Mouse (Mus musculus) liver, embryonic 14.5 days (tissue): ENCODE data around the gene Gng2.

Experiments
- CTCF ChIP-seq: IDR thresholded peaks from 2 replicates; pipeline ENCODE4 v1.5.1; 2016; ENCODE audit warnings: antibody characterized with exemption, low read depth, control low read depth
- EP300 ChIP-seq: IDR thresholded peaks from 2 replicates; pipeline ENCODE4 v1.6.1; 2016; ENCODE audit warnings: antibody characterized with exemption, low read depth

DNA sequence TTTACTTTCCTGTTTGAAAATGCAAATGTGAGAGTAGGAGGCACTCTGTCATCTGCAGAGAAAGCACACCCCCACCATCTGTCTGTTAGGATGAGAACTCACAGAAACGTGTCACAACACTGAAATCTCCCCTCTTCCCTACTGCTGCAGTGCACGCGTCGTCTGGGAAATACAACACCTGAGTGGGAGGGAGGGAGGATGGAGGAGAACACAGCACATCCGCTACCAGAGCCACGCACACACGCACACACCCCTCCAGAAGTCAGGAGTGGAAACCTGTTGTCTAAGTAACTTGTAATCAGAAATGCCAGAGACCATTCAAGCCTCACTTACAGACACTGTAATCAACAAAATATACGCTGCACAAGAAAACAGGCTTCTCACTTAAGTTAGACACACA lies 9.9 kb downstream of the Gng2 start:
- TF ChIP-seq CTCF: no peak
- TF ChIP-seq EP300: no peak
